Mouse (Mus musculus) liver, embryonic 16.5 days (tissue): ENCODE measurements around the gene Slc7a6os. TPM values are rescaled to one million over a fixed set of nuclear protein-coding genes. Genes with fewer than 3 reads are reported as not detected.

Source experiments
- ATAC-seq: fragments of 200-750 bp; cut with Nextera tagmentation; 2 replicates; pipeline ENCODE4 v1.8.0; 2017; ENCODE audit warnings: low read depth, mild to moderate bottlenecking, moderate number of reproducible peaks, moderate library complexity
- H3K27ac ChIP-seq: fragments of 300-500 bp; sonication (generic); 2 replicates; pipeline ENCODE4 v1.5.1; 2014; ENCODE audit warnings: mild to moderate bottlenecking, low read length
- H3K27me3 ChIP-seq: fragments of 300-500 bp; sonication (generic); 2 replicates; pipeline ENCODE4 v1.6.1; 2014; ENCODE audit warnings: low read depth, low read length, mixed read lengths; ENCODE audit not compliant: control insufficient read depth, insufficient read depth
- H3K36me3 ChIP-seq: fragments of 300-500 bp; sonication (generic); 2 replicates; pipeline ENCODE4 v1.6.1; 2014; ENCODE audit warnings: mild to moderate bottlenecking; ENCODE audit not compliant: control insufficient read depth, insufficient read depth
- H3K4me1 ChIP-seq: fragments of 300-500 bp; sonication (generic); 2 replicates; pipeline ENCODE4 v1.6.1; 2014; ENCODE audit warnings: low read depth, low read length, mixed read lengths; ENCODE audit not compliant: control insufficient read depth
- H3K4me2 ChIP-seq: fragments of 300-500 bp; sonication (generic); 2 replicates; pipeline ENCODE4 v1.6.1; 2014; ENCODE audit warnings: low read depth, low read length, mixed read lengths
- H3K4me3 ChIP-seq: fragments of 300-500 bp; sonication (generic); 2 replicates; pipeline ENCODE4 v1.5.1; 2014; ENCODE audit warnings: low read depth, mild to moderate bottlenecking, low read length
- H3K9ac ChIP-seq: fragments of 300-500 bp; sonication (generic); 2 replicates; pipeline ENCODE4 v1.6.1; 2014; ENCODE audit warnings: low read depth, low read length
- H3K9me3 ChIP-seq: fragments of 300-500 bp; sonication (generic); replicated peaks from 2 replicates; pipeline ENCODE4 v1.6.1; 2016; ENCODE audit warnings: low read length; ENCODE audit not compliant: control insufficient read depth
- WGBS: fragments of 180-500 bp; shearing (Covaris S2); extraction: QIAGEN DNeasy Blood & Tissue Kit; methylation state at CpG from one replicate; pipeline ENCODE4 v1.1.7; 2014; ENCODE audit not compliant: insufficient replicate concordance; 5-methylcytosine and 5-hydroxymethylcytosine counted together
- polyA plus RNA-seq: library from polyadenylated mRNA; unstranded; fragments of >200 nt; fragmentation: Nextera tagmentation; extraction: Ambion mirVana; gene quantifications from 2 replicates; pipeline ENCODE4 v1.2.1, GENCODE M21; 2015

Gene Slc7a6os
- polyA plus RNA-seq, 1 experiment from 2014 or later = 9.2 TPM

GRCm38 (mm10) chr8:106189162-106189561 is 21.6 kb downstream of the Slc7a6os start:
- no peak for ATAC-seq
- H3K9me3 ChIP-seq = no peaks in the 10 kb centered on the region
- WGBS = 81% methylated on average over 4 of the region's 4 CpGs
- H3K27me3 ChIP-seq = no peaks in the 10 kb centered on the region
- no peak overlapping the region for H3K4me3 ChIP-seq
- H3K27ac ChIP-seq = no peak overlapping the region
- no peak overlapping the region for H3K4me2 ChIP-seq
- H3K9ac ChIP-seq = no peak overlapping the region
- H3K36me3 ChIP-seq = no peaks in the 10 kb centered on the region
- no peaks in the 10 kb centered on the region for H3K4me1 ChIP-seq

- ATAC-seq = no peak
- 72% methylated on average over 3 of the region's 3 CpGs for WGBS
- Histone ChIP-seq H3K36me3 (no peaks in the 10 kb centered on the region), H3K9me3 (no peaks in the 10 kb centered on the region), H3K27ac (no peak overlapping the region), H3K4me3 (no peak overlapping the region), H3K4me1 (no peaks in the 10 kb centered on the region), H3K9ac (no peak overlapping the region), H3K27me3 (no peaks in the 10 kb centered on the region), H3K4me2 (no peak overlapping the region)
Measured at GRCm38 (mm10) chr8:106186394-106186793, 24.3 kb downstream of the Slc7a6os start.

- H3K4me3 ChIP-seq = no peak overlapping the region
- no peak for ATAC-seq
Measured at GRCm38 (mm10) chr8:106185628-106186270, 25.0 kb downstream of the Slc7a6os start.

DNA sequence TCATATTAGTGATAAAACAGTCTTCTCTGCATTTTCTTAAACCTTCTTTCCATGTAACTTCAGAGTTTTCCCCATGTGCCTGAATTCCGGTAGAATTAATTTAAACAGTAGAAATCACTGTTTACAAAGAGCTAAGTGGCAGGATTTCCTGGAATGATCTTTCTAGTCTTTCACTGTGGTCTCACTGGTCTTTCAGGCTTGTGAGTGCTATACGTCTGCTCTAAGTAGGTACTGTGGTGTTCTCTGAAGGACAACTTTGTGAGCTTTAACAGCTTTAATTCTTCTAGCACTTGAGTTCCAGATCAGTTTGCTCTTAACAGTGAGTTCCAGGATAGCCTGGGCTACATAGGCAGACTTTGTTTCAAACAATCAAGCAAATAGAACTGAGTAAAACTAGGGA is 32.3 kb downstream of the Slc7a6os start:
- Histone ChIP-seq H3K9ac (no peak overlapping the region), H3K4me2 (no peak overlapping the region), H3K27ac (no peak overlapping the region), H3K9me3 (no peaks in the 10 kb centered on the region), H3K27me3 (no peaks in the 10 kb centered on the region), H3K36me3 (no peaks in the 10 kb centered on the region), H3K4me3 (no peak overlapping the region), H3K4me1 (no peaks in the 10 kb centered on the region)
- 63% methylated on average over 2 of the region's 2 CpGs for WGBS
- no peak for ATAC-seq

More at GRCm38 (mm10) chr8:106185628-106186270, 25.0 kb downstream of the Slc7a6os start:
- H3K27me3 ChIP-seq = no peaks in the 10 kb centered on the region
- no peaks in the 10 kb centered on the region for H3K9me3 ChIP-seq
- H3K27ac ChIP-seq = no peak overlapping the region
- no peak overlapping the region for H3K9ac ChIP-seq
- WGBS = 72% methylated on average over 8 of the region's 8 CpGs
- H3K4me1 ChIP-seq = no peaks in the 10 kb centered on the region
- H3K4me2 ChIP-seq = no peak overlapping the region
- H3K36me3 ChIP-seq = no peaks in the 10 kb centered on the region

GRCm38 (mm10) chr8:106177594-106177993 is 33.1 kb downstream of the Slc7a6os start:
- Histone ChIP-seq H3K9me3 (no peaks in the 10 kb centered on the region), H3K27me3 (no peaks in the 10 kb centered on the region), H3K9ac (no peak overlapping the region), H3K27ac (no peak overlapping the region), H3K36me3 (no peaks in the 10 kb centered on the region), H3K4me1 (no peaks in the 10 kb centered on the region), H3K4me3 (no peak overlapping the region), H3K4me2 (no peak overlapping the region)
- ATAC-seq = no peak
- WGBS = 63% methylated on average over 1 of the region's 1 CpGs

DNA sequence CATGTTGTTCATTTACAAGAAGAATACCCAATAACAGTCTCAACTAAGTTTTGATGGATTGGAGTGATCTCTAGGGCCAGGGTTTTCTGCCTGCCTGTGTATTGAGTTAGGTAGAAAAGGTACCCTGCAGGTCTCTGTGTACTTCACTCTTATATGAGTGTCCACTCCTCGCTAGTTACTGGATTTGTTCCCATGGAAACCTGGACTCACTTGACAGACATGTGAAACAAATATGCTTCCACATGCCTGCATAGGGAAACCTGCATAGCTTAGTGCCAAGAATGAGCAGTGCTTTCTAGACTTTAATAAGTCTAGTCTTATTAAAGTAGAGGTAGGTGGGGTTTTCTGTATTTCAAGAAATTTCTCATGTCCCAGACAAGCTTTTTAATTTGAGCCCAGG is 33.8 kb downstream of the Slc7a6os start:
- no peak overlapping the region for H3K4me3 ChIP-seq
- H3K27me3 ChIP-seq = no peaks in the 10 kb centered on the region
- H3K9ac ChIP-seq = no peak overlapping the region
- 60% methylated on average over 1 of the region's 1 CpGs for WGBS
- H3K36me3 ChIP-seq = no peaks in the 10 kb centered on the region
- H3K4me2 ChIP-seq = no peak overlapping the region
- H3K9me3 ChIP-seq = no peaks in the 10 kb centered on the region
- no peak for ATAC-seq
- no peak overlapping the region for H3K27ac ChIP-seq
- no peaks in the 10 kb centered on the region for H3K4me1 ChIP-seq

DNA sequence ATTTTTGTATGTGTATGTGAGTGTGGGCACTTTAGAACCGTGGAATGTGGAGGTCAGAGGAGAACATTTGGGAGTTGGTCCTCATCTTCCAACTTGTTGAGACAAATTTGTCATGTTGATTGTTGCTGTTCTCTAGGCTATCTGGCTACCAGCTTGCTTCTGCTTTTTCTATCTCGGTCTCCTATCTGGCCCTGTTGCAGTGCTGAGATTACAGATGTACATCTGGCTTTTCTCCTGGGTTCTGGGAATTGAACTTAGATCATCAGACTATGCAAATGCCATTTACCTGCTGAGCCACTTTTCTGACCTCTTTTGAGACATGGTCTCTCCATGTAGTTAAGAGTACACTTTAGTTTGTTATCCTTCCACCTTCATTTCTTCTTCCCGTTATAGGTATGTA is 37.2 kb downstream of the Slc7a6os start:
- Histone ChIP-seq H3K4me1 (peaks cover 12% of the 10 kb centered on the region), H3K36me3 (no peaks in the 10 kb centered on the region), H3K4me3 (no peak overlapping the region), H3K9ac (no peak overlapping the region), H3K4me2 (no peak overlapping the region), H3K27ac (no peak overlapping the region), H3K27me3 (peaks cover 6% of the 10 kb centered on the region), H3K9me3 (no peaks in the 10 kb centered on the region)
- ATAC-seq = no peak
- 61% methylated on average over 3 of the region's 3 CpGs for WGBS

- H3K4me3 ChIP-seq = peak overlapping the region; percentile 74; the same call in 1 of the 2 replicates
- H3K9ac ChIP-seq = no peak overlapping the region; the same call in 1 of the 2 replicates
- ATAC-seq = no peak
Measured at GRCm38 (mm10) chr8:106169934-106170480, 40.7 kb downstream of the Slc7a6os start.

More at GRCm38 (mm10) chr8:106169934-106170480, 40.7 kb downstream of the Slc7a6os start:
- Histone ChIP-seq H3K4me2 (peak overlapping the region; percentile 99), H3K27me3 (peaks cover 9% of the 10 kb centered on the region), H3K4me1 (peaks cover 17% of the 10 kb centered on the region), H3K9me3 (no peaks in the 10 kb centered on the region), H3K27ac (no peak overlapping the region), H3K36me3 (no peaks in the 10 kb centered on the region)
- WGBS = 31% methylated on average over 6 of the region's 6 CpGs
